Mouse (Mus musculus): ENCODE results near the gene Pdzrn4. TPM values are rescaled to one million over a fixed set of nuclear protein-coding genes. Genes with fewer than 3 reads are reported as not detected.

The Pdzrn4 gene
- polyA plus RNA-seq, 1 experiment from 2014 or later = 0.02 TPM

DNA sequence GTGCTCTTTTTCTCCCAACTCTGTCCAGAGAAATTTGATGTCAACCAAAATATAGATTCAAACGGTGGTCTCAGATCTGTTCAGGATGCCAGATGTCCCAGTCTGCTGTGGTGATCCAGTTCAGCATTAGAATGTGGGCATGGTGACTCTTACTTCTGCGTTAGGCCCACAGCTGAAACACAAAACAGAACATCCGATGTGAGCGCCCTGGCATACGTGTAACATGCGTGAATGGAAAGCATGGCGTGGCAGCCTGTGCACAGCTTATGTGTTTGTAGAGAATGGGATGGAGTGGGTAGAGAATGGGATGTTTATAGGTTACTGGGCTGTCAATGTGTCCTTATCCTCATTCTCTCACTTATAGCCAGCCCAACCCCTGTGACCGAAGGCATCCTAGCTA is 52.4 kb downstream of the Pdzrn4 start:
- Histone ChIP-seq H3K4me2 (ENCODE audit: low read depth, low read length) (no peak overlapping the region), H3K9me3 (replicated peaks; ENCODE audit: control insufficient read depth, low read length) (no peaks in the 10 kb centered on the region), H3K4me3 (ENCODE audit: low read depth, low read length) (no peak overlapping the region), H3K27me3 (ENCODE audit: control insufficient read depth, insufficient read depth, low read depth, low read length) (no peaks in the 10 kb centered on the region), H3K36me3 (ENCODE audit: control insufficient read depth, insufficient read depth) (no peaks in the 10 kb centered on the region), H3K9ac (ENCODE audit: low read depth, low read length) (no peak overlapping the region), H3K27ac (ENCODE audit: low read length) (no peak overlapping the region), H3K4me1 (ENCODE audit: control insufficient read depth, low read depth, low read length) (no peaks in the 10 kb centered on the region)
- WGBS (ENCODE audit: insufficient replicate concordance) = 81% methylated on average over 8 of the region's 8 CpGs
- ATAC-seq (ENCODE audit: low read depth) = no peak

DNA sequence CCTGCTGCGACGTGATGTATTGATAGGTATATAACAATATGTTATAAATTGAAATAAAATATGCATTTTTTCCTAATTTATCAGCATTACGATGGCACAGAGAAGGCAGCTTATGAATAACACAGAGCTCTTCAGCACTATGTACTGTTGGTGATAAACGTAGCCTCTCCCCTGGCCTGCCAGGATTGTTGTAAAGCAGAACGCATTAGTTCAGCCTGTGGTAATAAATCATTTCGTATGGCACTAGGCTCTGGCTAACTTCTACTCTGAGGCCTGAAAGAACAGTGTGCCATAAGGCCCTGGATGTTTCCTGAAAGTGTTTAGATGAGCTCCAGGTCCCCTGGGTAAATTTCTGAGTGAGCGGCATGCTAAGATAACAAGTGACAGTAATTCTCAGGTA is 55.9 kb downstream of the Pdzrn4 start:
- no peak overlapping the region for H3K27ac ChIP-seq (ENCODE audit: low read length)
- H3K27me3 ChIP-seq (ENCODE audit: control insufficient read depth, insufficient read depth, low read depth, low read length) = no peaks in the 10 kb centered on the region
- H3K4me1 ChIP-seq (ENCODE audit: control insufficient read depth, low read depth, low read length) = no peaks in the 10 kb centered on the region
- H3K9me3 ChIP-seq (replicated peaks; ENCODE audit: control insufficient read depth, low read length) = no peaks in the 10 kb centered on the region
- no peak overlapping the region for H3K4me3 ChIP-seq (ENCODE audit: low read depth, low read length)
- no peak overlapping the region for H3K4me2 ChIP-seq (ENCODE audit: low read depth, low read length)
- no peaks in the 10 kb centered on the region for H3K36me3 ChIP-seq (ENCODE audit: control insufficient read depth, insufficient read depth)
- no peak for ATAC-seq (ENCODE audit: low read depth)
- WGBS (ENCODE audit: insufficient replicate concordance) = 64% methylated on average over 7 of the region's 7 CpGs
- no peak overlapping the region for H3K9ac ChIP-seq (ENCODE audit: low read depth, low read length)

DNA sequence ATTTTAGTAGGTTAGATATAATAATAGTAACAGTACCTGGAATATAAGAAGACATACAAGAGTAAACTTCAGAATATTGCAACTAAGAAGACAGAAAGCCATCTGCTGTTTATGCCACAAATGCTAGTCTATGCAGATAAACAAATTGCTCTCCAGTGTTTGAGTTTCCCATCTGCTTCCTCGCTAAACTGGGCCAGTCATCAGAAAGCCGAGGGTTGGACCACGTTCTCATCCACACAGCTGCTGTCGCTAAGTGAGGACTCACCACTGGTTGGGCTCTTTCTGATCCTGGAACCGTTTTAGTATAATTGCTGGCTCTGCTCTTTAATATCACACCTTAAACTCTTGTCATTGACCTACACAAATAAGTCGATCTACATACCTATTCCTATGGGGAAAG is 85.5 kb downstream of the Pdzrn4 start:
- H3K4me1 ChIP-seq (ENCODE audit: control insufficient read depth, low read depth, low read length) = no peaks in the 10 kb centered on the region
- no peaks in the 10 kb centered on the region for H3K9me3 ChIP-seq (replicated peaks; ENCODE audit: control insufficient read depth, low read length)
- WGBS (ENCODE audit: insufficient replicate concordance) = 57% methylated on average over 6 of the region's 6 CpGs
- H3K27ac ChIP-seq (ENCODE audit: low read length) = no peak overlapping the region
- H3K9ac ChIP-seq (ENCODE audit: low read depth, low read length) = no peak overlapping the region
- ATAC-seq (ENCODE audit: low read depth) = no peak
- no peaks in the 10 kb centered on the region for H3K36me3 ChIP-seq (ENCODE audit: control insufficient read depth, insufficient read depth)
- H3K4me3 ChIP-seq (ENCODE audit: low read depth, low read length) = no peak overlapping the region
- no peak overlapping the region for H3K4me2 ChIP-seq (ENCODE audit: low read depth, low read length)
- H3K27me3 ChIP-seq (ENCODE audit: control insufficient read depth, insufficient read depth, low read depth, low read length) = no peaks in the 10 kb centered on the region

DNA sequence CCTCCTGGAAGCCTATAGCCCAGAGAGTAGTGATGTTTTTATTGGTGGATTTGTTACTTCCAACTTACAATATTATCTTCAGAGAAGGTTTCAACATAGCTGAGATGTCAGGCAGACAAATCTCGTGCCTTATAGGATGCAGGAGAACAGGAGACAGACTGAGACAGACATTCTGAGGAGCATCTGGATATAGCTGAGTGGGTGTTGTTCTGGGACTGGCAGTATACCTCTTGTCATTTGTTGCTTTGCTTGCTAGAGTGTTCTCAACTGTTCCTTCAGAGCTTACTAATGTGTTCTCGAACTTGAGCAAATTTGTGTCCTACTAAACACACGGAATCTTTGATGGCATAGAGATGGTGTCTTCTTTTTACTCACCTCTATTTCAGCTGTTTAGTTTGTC is 94.7 kb downstream of the Pdzrn4 start:
- Histone ChIP-seq H3K9ac (ENCODE audit: low read depth, low read length) (no peak overlapping the region), H3K9me3 (replicated peaks; ENCODE audit: control insufficient read depth, low read length) (no peaks in the 10 kb centered on the region), H3K27ac (ENCODE audit: low read length) (no peak overlapping the region), H3K27me3 (ENCODE audit: control insufficient read depth, insufficient read depth, low read depth, low read length) (no peaks in the 10 kb centered on the region), H3K4me2 (ENCODE audit: low read depth, low read length) (no peak overlapping the region), H3K36me3 (ENCODE audit: control insufficient read depth, insufficient read depth) (no peaks in the 10 kb centered on the region), H3K4me3 (ENCODE audit: low read depth, low read length) (no peak overlapping the region), H3K4me1 (ENCODE audit: control insufficient read depth, low read depth, low read length) (no peaks in the 10 kb centered on the region)
- WGBS (ENCODE audit: insufficient replicate concordance) = 53% methylated on average over 3 of the region's 3 CpGs
- no peak for ATAC-seq (ENCODE audit: low read depth)

DNA sequence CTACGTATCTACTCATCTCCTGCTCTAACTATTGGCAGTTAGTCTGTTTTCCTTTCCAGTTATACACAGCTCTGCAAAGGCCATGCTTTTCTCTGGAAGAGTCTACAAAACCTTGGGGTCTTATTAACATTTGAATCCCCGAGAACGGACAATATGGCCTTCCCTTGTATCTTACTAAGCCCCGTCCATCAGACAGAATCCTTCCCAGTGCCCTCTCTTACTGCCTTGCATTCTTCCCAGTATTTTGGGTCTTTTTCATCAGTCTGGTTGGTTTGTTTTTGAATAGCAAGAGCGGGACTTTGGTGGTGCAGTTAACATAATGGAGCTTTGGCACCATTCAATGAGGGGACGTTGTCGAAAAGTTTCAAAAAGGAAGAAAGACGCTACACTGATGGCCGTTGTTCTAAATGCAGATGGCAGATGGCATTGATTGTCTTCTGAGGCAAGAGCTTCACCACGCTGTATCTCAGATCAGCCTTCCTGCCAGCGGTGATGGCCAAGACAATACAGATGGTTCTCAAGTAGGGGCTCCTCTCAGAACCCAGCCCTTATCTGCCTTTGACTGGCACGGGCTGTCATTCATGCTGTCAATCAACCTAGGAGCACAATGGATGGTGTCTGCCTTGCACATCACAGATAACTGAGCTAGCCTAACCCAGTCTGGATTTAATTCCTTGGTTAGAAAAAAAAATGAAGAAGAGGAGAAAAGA is 98.9 kb downstream of the Pdzrn4 start:
- Histone ChIP-seq H3K27ac (ENCODE audit: low read length) (no peak overlapping the region), H3K4me1 (ENCODE audit: control insufficient read depth, low read depth, low read length) (no peaks in the 10 kb centered on the region), H3K4me2 (ENCODE audit: low read depth, low read length) (no peak overlapping the region), H3K9ac (ENCODE audit: low read depth, low read length) (no peak overlapping the region), H3K27me3 (ENCODE audit: control insufficient read depth, insufficient read depth, low read depth, low read length) (no peaks in the 10 kb centered on the region), H3K36me3 (ENCODE audit: control insufficient read depth, insufficient read depth) (no peaks in the 10 kb centered on the region), H3K9me3 (replicated peaks; ENCODE audit: control insufficient read depth, low read length) (no peaks in the 10 kb centered on the region), H3K4me3 (ENCODE audit: low read depth, low read length) (no peak overlapping the region)
- ATAC-seq (ENCODE audit: low read depth) = no peak
- 71% methylated on average over 12 of the region's 12 CpGs for WGBS (ENCODE audit: insufficient replicate concordance)

DNA sequence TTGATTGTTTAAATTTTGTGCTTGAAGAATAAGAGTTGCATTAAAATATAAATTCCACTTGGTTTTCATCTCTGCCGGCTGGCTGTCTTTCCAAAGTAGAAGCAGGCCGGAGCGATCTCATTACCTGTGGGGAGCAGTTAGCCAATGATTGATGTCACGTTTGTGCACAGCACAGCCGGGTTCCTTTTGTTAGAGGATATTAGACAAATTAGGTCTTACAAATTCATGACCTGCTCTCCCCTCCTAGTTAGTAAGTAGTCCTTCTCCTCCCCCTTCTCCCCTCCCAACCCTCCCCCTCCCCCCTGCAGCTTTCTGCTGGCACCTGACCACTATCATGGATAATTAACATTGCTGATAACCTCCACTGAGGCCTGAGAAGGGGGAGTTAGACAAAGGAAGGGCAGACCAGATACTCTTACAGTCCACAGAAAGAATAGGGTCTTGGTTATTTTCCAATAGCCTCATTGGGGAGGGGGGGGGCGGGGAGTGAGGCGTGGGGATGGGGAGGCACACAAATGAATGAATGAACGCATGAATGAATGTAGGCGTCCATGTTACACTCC is 103.7 kb downstream of the Pdzrn4 start:
- no peaks in the 10 kb centered on the region for H3K4me1 ChIP-seq (ENCODE audit: control insufficient read depth, low read depth, low read length)
- H3K4me2 ChIP-seq (ENCODE audit: low read depth, low read length) = no peak overlapping the region
- H3K9me3 ChIP-seq (replicated peaks; ENCODE audit: control insufficient read depth, low read length) = no peaks in the 10 kb centered on the region
- 64% methylated on average over 9 of the region's 9 CpGs for WGBS (ENCODE audit: insufficient replicate concordance)
- no peaks in the 10 kb centered on the region for H3K36me3 ChIP-seq (ENCODE audit: control insufficient read depth, insufficient read depth)
- no peak overlapping the region for H3K4me3 ChIP-seq (ENCODE audit: low read depth, low read length)
- no peak for ATAC-seq (ENCODE audit: low read depth)
- no peak overlapping the region for H3K9ac ChIP-seq (ENCODE audit: low read depth, low read length)
- no peaks in the 10 kb centered on the region for H3K27me3 ChIP-seq (ENCODE audit: control insufficient read depth, insufficient read depth, low read depth, low read length)
- no peak overlapping the region for H3K27ac ChIP-seq (ENCODE audit: low read length)

DNA sequence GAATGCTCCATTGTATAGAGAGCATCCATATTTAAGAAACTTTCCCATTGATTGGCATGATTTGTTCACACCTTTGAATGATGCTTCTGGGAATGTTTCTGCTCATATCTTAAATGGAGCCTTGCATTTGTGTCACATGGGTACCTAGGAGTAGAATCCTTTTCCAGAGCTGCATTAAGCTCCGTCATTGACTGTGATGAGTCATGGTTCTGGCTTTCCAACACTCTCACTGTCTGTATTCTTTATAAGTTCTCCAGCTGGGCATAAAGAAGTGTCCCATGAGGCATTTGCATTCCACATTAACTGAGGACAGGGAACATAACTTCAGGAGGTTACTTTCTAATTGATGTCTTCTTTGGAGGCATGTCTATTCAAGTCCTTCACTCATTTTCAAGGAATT is 106.1 kb downstream of the Pdzrn4 start:
- Histone ChIP-seq H3K27me3 (ENCODE audit: control insufficient read depth, insufficient read depth, low read depth, low read length) (no peaks in the 10 kb centered on the region), H3K9ac (ENCODE audit: low read depth, low read length) (no peak overlapping the region), H3K36me3 (ENCODE audit: control insufficient read depth, insufficient read depth) (no peaks in the 10 kb centered on the region), H3K27ac (ENCODE audit: low read length) (no peak overlapping the region), H3K4me3 (ENCODE audit: low read depth, low read length) (no peak overlapping the region), H3K4me2 (ENCODE audit: low read depth, low read length) (no peak overlapping the region), H3K4me1 (ENCODE audit: control insufficient read depth, low read depth, low read length) (no peaks in the 10 kb centered on the region), H3K9me3 (replicated peaks; ENCODE audit: control insufficient read depth, low read length) (no peaks in the 10 kb centered on the region)
- 36% methylated on average over 1 of the region's 1 CpGs for WGBS (ENCODE audit: insufficient replicate concordance)
- no peak for ATAC-seq (ENCODE audit: low read depth)

DNA sequence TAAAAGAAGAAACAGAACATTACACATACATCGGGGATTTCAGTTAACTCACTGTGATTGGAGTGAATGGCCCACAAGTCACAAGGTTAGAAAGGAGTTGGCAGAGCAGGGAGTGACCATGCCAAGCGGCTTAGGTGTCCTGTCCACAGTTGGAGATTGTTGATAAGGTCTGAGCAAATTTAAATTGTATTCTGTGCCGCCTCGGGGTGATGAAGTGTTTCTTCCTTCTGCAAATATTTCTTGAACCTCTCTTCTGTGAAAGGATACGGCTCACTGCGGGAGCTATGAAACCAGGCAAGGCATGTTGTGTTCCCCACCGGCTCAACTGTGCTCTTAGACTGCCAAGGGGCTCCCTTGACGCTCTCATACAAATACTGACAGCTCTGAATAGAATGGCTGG is 112.7 kb downstream of the Pdzrn4 start:
- Histone ChIP-seq H3K36me3 (ENCODE audit: control insufficient read depth, insufficient read depth) (no peaks in the 10 kb centered on the region), H3K4me1 (ENCODE audit: control insufficient read depth, low read depth, low read length) (no peaks in the 10 kb centered on the region), H3K9me3 (replicated peaks; ENCODE audit: control insufficient read depth, low read length) (no peaks in the 10 kb centered on the region), H3K4me3 (ENCODE audit: low read depth, low read length) (no peak overlapping the region), H3K9ac (ENCODE audit: low read depth, low read length) (no peak overlapping the region), H3K4me2 (ENCODE audit: low read depth, low read length) (no peak overlapping the region), H3K27ac (ENCODE audit: low read length) (no peak overlapping the region), H3K27me3 (ENCODE audit: control insufficient read depth, insufficient read depth, low read depth, low read length) (no peaks in the 10 kb centered on the region)
- no peak for ATAC-seq (ENCODE audit: low read depth)
- 64% methylated on average over 8 of the region's 8 CpGs for WGBS (ENCODE audit: insufficient replicate concordance)

DNA sequence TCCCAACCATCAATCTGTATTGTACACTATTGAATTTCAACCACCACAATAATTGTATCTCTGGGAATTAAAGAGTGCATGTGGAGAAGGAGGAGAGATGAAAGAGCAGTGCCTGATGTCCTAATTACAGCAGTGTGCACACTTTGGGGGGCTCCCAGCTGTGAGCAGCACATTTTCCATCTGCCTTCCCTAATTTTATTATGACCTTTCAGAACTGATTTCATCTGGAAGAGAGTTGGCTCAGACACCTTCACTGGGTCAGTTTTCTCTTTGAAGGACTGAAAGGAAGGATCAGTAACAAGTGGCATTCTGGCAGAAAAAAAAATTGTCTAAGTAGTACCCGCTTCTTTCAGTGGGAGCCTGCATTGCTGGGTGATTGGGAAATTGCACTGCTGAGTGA is 119.0 kb downstream of the Pdzrn4 start:
- H3K4me2 ChIP-seq (ENCODE audit: low read depth, low read length) = no peak overlapping the region
- H3K4me1 ChIP-seq (ENCODE audit: control insufficient read depth, low read depth, low read length) = no peaks in the 10 kb centered on the region
- no peaks in the 10 kb centered on the region for H3K36me3 ChIP-seq (ENCODE audit: control insufficient read depth, insufficient read depth)
- no peaks in the 10 kb centered on the region for H3K27me3 ChIP-seq (ENCODE audit: control insufficient read depth, insufficient read depth, low read depth, low read length)
- H3K9me3 ChIP-seq (replicated peaks; ENCODE audit: control insufficient read depth, low read length) = no peaks in the 10 kb centered on the region
- ATAC-seq (ENCODE audit: low read depth) = no peak
- H3K9ac ChIP-seq (ENCODE audit: low read depth, low read length) = no peak overlapping the region
- WGBS (ENCODE audit: insufficient replicate concordance) = 56% methylated on average over 1 of the region's 1 CpGs
- H3K27ac ChIP-seq (ENCODE audit: low read length) = no peak overlapping the region
- no peak overlapping the region for H3K4me3 ChIP-seq (ENCODE audit: low read depth, low read length)
